Mouse (Mus musculus): ENCODE data around the gene Plekhm3. TPM values are rescaled to one million over a fixed set of nuclear protein-coding genes. Genes with fewer than 3 reads are reported as not detected.
A peak's percentile ranks its signal among the peaks of the same experiment; 100 is the strongest.

Gene Plekhm3
- total RNA-seq, 2 experiments from 2014 or later, result 8.5 to 9.3 TPM

DNA sequence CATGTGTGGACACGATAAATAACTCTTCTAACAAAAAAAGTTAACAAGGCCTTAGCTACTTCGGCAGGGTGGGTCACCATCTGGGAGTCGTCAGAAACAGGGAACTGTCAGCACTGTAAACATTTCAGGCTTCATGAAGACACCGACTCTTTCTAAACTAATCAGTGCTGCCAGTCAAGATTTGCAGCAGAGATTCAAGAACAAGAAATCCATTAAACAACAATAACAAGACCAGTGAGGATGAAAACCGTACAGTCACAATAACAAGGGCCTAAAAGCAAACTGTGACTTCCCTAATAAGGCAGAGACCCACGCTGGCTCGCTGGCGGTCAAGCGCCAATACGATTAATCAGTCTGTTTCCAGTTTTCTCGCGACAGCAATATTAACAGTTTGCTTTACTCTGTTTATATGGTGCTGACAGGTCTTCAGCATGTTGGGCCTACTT is 77.8 kb downstream of the Plekhm3 start:
- DNase-seq (ENCODE audit: low spot score), result no peak

DNA sequence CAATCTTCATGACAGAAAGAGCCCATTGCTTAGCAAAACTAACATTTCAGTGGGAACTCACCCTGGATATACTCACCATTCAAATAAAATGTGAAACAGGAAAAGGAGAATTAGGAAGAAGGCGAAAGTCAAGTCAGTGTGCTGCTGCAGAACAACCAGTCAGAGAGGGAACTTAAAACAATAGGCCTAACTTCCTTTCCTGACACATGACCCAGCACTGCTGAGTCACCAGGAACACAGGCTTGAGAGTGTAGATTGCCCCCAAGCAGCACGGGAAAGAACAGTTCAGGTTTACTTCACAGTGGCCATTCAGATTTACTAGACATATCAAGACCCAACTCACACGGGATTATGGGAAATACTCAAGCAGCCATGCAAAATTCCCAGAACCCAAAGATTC is 80.3 kb downstream of the Plekhm3 start:
- DNase-seq (ENCODE audit: low spot score), result no peak

DNA sequence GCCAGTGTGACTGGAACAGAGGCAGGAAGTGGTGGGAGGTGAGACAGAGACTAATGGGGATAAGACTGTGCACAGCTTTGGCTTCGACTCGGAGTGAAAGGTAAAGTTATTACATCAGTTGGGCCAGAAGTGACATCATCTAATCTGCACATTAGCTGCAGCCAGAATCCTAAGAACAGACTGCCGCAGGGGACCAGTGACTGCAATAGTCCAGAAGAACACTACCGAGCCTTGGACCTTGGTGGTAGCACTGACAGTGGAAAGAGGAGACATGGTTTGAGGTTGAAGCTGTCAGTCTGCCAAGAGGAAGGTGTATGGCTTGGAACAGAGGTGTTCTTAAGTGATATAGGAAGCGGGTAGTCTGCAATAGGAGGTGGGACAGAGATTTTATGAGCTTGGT is 80.9 kb downstream of the Plekhm3 start:
- DNase-seq (ENCODE audit: low spot score), result peak; percentile 14

DNA sequence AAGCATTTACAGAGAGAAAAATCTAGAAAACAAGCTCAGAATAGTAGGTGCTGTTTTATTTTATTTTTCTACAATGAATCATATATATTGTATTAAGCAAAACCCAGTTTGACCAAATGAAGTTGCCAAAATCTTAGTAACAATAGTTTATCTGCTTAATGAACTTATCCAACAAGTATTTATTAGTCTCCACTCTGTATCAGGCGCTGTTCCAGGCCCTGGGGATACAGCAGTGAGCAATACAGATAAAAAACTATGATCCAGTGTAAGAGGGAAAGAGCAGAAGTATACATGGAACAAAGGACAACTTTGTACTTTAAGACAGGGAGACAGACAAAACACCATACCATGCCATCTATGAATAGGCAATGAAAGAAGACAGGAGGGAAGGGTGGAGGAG is 81.5 kb downstream of the Plekhm3 start:
- no peak for DNase-seq (ENCODE audit: low spot score)

DNA sequence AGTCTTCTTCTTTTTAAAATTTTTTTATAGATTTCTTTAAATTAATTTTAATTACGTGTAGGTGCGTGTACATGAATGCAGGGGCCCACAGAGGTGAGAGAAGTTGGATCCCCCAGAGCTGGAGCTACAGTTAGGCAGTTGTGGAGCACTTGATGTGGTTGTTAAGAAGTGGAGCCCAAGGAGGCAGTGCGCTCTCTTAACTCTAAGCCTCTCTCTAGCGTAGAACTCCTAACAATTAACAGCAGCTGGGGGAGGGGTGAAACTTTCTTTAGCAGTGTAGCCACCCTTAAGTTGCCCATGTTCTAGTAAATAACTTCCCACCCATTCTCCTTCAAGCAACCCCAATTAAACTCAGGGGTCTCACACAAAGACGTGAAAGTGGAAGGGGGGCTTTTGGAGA is 84.7 kb downstream of the Plekhm3 start:
- no peak for DNase-seq (ENCODE audit: low spot score)

DNA sequence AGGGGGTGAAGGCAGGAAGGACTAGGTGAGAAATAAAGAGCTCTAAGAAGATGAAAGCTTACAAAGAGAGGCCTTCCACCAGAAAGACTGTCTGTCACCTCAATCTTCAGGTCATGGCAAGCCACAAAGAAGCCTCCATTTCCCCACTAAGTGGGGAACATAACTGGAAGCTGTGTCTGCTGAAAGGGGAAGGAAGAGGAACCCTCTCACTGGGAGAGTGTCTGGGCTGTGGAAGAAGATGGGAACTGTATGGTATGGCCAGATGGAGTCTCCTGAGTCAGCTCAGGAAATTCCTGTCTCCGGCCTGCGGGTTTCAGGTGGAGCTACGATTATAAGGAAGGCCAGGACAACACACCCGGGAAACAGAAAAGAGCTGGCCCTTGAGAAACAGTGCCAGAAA is 88.9 kb downstream of the Plekhm3 start:
- DNase-seq (ENCODE audit: low spot score), result no peak

DNA sequence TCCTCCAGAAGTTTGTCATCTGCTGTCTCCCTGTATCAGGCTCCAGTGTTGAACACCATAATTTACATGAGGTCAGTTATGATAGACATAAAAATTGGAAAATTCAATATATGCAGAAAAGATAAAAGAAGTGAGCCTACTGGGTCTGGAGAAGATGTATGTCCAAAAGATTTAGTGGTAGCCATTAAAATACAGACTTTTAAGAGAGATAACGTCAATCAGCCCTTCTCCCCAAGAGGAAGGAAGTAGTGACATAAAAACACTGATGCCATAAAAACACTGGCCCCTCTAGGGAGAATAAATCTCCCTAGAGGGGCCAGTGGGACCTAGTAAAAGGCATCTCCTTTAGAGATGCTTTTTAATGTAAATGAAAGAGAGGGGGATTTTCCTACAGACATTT is 90.5 kb downstream of the Plekhm3 start:
- no peak for DNase-seq (ENCODE audit: low spot score)

DNA sequence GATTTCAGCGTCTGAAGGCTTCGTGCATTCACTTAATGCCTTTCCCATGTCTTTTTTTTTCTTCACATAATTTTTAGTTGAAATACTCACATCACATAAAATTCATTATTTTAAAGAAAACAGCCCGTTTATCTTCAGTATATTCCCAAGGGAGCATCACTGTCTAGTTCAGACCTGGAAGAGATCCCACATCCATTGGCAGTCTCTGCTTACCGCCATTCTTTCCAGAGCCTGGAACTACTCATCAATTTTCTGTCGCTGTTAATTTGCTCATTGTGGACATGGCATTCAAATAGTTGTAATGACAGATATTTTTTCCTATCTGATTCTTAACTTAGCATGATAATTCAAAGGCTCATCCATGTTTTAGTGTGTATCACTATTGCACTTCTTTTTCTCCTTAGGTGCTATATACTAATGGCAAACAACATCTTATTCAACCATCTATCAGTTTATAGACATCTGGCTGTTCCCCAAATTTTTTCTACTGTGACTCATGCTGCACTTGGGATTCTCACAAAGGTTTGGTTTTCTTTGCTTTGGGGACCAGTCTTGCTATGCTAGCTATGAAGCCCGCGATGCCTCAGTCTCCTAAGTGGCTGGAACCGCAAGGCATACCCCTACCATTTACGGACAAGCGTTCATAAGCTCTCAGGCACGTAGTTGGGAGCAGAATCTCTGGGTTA is 96.2 kb downstream of the Plekhm3 start:
- DNase-seq (ENCODE audit: low spot score), result no peak

DNA sequence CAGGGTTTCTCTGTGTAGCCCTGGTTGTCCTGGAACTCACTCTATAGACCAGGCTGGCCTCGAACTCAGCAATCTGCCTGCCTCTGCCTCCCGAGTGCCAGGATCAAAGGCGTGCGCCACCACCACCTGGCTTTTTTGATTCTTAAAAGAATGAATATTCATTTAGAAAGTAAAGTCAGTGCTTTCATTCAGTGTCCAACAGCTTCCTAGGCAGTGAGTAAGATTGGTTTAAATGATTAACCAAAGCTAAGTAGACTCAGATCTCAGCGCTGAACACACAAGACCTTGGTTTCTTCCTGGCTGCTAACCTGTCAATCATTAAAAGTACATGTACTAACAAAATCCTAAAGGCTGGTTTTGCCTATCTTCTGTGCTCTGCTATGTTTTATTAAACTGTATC is 96.8 kb downstream of the Plekhm3 start:
- no peak for DNase-seq (ENCODE audit: low spot score)

DNA sequence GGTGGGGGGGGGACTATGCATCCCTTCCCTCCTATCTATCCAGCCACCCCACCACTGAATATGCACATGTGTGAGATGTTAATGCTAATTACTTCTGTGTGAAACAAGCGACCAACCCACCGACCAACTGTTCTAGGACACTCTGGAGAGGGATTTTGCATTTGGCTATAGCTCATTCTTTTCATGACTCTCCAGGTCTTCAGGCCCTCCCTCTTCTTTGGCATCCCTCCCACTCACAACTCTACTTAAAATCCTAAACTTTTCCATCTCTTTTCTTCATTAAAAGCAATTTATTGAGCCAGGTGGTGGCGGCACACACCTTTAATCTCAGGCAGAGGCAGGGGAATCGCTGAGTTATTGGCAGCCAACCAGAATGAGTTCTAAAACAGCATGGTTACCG is 101.8 kb downstream of the Plekhm3 start:
- no peak for DNase-seq (ENCODE audit: low spot score)

DNA sequence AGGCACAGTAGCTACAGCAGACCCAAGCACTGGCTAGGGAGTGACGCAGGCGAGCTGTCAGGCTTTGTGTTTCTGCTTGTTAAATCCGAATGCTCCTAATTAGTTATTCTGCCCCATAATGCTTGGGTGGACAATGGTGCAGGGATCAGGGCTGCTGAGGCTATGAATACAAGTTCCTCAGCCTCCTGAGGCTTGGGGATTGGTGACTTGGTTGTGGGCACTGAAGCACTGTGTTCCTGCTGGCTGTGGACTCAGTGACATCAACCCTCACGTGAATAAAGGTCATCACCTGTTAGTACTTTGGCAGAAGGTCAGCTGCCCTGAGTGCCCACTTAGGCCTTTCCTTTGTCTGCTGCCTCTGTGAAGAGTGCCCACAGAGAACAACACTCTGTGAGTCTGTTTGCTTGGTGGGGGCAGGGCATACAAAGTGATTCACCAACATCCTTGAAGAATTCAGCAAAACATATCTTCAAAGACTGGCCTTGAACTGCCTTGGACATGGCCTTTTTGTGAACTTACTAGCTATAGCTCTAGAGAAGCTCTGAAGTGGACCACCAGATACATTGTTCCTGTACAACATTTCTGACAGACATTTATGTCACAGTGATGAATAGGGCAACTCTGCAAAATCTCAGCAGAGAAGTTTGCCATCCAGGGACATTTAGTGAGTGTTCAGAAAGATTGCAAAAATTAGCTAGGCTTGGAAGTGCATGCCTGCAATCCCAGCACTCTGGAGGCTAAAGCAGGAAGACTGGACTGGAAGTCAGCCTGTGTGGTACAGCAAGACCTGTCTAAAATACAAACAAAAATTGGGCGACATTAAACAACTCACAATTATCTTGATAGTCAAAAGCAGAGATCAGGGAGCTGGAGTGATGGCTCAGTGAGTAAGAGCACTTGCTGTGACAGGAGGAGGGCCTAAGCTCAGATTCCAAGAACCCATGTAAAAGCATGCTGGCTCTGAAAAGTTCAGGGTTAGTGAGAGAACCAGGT is 102.6 kb downstream of the Plekhm3 start:
- no peak for DNase-seq (ENCODE audit: low spot score)

DNA sequence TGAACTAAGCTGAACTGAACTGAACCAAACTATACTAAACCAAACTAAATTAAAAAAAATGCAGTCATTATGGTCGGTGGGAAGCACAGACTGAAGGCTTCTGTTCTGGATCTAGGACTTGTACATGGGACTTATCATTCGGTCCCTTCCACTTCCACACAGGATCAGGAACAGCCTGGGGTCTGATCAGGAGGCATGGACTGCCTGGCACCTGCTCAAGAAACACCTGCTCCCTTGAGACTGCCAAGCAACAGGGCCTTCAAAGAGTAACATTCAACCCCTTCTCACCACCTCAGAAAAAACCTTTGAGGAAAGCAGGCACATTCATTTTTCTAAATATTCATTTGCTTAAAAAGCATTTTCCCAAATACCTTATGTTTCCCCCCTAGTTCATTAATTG is 103.4 kb downstream of the Plekhm3 start:
- no peak for DNase-seq (ENCODE audit: low spot score)

DNA sequence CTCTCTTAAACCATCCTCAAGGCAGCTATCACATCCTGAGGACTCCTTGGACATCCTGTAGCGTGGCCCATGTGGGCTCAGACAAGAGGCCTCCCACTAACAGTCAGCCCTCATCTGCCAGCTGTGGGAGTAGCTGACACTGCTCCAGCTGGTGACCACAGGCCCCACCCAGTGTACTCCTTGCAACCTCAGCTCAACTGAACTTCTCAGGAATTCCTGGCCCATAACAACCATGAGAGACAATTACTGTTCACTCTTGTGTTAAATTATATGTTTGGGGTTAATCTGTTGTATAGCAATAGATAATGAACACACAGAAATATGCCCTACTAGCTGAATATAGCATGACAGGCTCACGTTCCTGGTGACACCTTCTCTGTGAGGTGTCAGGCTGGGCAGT is 104.4 kb downstream of the Plekhm3 start:
- no peak for DNase-seq (ENCODE audit: low spot score)

DNA sequence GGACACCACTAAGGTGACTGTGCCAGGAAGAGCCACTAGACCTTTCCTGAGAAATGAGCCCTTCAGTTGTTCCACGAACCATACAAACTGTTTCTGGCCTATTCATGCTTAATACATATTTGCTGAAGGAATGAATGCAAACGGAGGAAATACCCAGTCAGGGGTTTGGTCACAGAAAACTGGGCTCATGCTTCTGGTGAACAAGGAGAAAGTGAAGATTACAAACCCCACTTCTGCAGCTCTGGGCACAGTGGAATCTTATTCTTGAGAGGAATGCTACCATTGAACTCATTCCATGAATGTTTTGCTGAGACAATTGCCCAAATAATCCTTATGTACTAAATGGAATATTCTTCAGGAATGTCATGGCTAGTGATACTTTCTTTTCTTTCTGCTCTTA is 106.3 kb downstream of the Plekhm3 start:
- no peak for DNase-seq (ENCODE audit: low spot score)

DNA sequence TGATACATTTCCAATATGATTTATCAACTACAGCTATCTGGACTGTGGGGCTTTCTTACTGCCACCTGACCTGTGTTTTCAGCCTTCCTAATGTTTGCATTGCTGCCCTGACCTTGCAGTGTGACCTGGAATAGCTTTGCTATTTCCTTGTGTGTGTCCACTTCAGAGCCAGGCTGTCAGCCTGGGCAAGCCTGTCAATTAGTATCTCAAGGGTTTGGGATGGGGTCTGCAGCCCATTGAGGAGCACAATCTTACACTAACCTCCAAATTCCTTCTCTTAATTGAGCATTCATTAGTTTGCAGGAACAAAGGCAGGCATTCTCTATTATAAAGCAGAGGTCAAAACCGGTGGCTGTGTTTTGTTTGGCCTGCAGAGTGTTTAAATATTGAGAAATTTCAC is 107.6 kb downstream of the Plekhm3 start:
- DNase-seq (ENCODE audit: low spot score), result no peak

DNA sequence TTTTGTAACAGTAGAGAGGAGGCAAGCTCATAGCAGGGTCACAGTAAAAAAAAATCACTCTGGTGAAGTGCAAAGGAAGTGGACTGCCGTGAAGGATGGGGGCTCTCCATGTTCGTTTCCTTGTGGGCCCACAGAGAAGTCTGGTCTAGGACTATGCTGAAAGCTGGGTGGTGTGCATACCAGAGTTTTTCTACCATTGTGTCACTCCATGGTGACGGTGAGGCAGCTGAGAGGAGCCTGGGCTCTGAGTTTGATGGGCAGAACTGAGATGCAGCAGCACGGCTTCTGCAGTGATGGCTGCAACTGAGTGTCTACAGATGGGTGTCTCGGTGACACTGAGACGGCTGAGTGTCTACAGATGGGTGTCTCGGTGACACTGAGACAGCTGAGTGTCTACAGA is 108.5 kb downstream of the Plekhm3 start:
- DNase-seq (ENCODE audit: low spot score), result no peak

DNA sequence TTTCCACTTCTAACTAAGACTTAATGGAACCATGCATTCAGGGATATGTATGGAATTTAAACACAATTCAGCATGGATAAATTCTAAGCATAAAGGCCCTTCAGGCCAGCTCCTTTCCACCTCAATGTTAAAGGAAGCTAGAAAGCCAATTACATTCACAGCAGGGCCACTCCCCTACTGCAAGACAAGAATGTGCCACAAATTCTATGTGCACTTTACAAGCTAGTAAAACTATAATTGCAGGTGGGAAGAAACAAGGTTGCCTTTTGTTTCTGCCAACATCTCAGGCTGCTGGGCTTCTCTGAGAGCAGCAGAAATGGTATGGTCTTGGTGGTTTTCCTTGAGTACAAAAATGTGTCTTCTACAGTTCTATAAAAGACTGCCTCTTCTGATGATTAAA is 109.1 kb downstream of the Plekhm3 start:
- DNase-seq (ENCODE audit: low spot score), result no peak

DNA sequence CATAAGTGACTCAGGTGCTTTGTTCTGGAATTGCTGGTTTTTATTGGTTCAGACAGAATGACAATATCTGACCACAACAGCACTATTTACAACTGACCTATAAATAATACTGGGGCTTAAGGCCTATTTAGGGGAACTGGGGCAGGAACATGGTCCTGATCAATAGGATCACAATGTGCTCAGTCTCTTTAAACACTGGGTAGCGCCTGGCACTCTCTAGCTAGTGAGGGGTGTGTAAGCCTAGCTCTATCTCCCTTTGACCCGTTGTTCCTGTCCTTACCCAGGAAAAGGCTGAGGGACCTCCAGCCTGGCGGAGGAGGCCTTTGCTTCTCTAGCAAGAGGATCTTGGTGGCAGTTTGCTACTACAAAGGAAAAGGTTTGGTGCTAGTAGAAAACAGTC is 111.6 kb downstream of the Plekhm3 start:
- DNase-seq (ENCODE audit: low spot score), result no peak

DNA sequence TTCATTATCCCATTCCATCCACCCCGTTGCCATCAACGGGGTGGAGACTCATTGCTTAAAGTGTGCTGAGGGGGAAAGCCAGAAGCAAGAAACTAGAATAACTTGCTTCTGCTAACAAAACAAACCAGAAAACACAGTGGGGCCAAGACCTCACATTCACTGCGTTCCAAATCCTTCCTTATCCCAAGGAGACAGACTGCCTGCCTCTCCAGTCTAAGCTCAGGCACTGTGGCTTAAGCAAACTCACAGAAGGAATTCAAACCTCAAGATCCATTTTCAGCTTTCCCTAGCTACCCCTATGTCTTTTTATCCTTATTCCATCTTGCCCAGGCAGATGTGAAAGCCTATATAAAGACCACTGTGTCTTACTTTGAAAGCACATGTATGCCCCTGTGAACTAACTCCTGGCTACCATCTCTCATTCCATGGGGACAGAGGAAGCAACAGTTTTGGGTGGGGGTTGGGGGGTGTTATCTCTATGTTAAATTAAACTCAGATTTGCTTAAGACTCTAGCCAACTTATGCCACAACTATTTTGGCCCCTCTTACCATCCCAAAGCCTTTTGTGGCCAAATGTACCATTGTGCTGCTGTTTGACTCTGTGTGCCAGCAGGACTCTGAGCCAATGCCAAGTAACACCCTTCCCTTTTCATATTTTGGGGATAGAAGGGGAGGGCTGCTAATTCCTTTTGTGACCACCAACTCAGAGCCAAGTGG is 112.6 kb downstream of the Plekhm3 start:
- DNase-seq (ENCODE audit: low spot score), result no peak

DNA sequence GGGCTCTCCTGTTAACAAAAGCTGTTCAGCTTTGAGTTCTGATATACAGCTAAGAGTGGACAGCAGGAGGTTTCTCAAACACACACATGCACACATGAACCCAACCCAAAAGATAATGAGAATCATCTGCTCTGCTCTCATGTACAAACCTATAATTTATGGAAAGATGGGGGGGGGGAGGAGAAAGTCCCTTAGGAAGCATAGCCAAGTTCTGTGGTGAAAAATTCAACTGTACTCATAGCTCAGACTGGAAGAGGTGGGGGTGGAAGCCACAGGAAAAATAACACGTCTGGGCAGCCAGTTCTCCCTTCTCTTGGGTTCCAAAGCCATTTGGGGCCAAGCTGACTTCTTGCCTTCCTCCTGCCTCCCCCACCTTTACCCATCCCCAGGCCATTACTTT is 115.7 kb downstream of the Plekhm3 start:
- no peak for DNase-seq (ENCODE audit: low spot score)

DNA sequence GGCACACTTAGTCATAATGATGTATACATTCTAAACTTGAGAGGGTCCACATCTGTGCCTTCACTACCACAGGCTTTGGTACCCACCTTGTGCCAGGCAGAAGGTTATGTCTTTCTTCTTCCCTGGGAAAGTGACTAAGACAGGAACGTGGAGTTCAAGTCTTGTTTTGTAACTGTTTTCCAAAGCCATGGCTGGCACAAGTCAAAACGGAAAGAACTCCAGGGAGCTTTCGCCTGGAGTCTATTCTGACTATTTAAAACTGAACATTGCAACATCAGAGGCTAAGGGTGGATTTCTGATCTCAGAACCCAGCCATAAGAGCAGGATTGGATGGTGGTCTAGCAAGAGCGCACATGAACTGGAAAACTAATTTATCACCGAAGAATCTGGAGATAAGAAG is 120.0 kb downstream of the Plekhm3 start:
- peak; percentile 53 for DNase-seq (ENCODE audit: low spot score)

DNA sequence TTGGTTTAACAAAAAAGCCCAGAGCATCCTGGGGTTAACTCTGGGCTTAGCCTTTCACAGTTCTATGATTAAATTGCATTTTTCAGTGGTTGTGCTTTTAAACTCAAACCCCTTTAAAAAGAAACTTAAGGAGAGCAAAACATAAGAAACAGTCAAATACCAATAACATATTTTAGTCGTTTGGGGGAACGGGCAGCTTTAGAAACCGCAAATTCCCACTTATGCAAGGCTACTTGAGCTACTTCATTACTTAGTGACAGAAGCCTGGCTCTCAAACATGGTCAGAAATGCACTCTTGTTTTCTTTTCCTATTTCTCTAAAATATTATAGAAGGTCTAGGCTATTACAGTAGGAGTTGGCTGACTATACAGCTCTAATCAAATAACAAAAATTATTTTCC is 120.5 kb downstream of the Plekhm3 start:
- DNase-seq (ENCODE audit: low spot score), result no peak
